Mouse (Mus musculus) spleen, adult 18-20 months (tissue): ENCODE results near the gene Cd70.
A peak's percentile ranks its signal among the peaks of the same experiment; 100 is the strongest.

Experiments
- DNase-seq, 2 experiments: peaks; one replicate each; pipeline ENCODE4 v3.0.0; 2022; ENCODE audit warnings: mixed read lengths in 2 of 2

The Cd70 gene

DNA sequence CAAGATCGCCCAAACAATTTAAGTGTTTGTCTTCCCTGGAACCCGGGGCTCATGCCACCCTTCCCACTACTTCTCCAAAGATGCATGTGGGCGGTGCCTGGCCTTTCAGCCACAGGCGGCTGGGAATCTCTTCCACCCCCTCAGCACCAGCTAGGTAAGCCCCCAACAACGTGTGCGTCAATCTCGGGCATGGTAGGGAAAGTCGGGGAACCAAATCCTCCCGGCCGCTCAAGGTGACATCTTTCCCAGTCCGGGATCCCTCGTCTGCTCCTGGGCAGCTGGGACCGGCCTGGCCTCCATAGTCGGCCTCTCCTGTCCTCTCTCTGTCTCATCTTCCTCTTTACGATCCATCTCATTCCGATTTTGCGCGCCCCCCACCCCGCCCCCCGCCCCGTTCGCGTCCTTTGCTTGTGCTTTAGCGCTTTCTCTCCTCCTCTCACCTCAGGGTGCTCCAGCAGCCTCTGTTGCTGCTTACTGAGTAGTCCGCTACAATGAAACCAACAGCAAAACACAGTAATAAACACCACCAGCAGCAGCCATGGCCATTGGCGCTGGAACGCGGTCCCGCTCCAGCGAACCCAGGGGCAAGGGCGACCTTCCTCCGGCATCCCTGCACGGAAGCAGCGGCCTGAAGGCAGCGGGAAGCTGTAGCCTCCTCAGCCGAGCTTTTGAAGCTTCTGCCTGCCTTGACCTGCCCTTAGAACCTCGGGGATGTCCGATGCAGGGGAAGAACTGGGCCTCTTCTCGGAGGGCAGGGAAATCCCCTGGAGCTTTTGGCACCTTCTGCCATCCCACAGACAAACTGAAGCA lies at the start of gene Cd70:
Gene Cd70, minus strand, starts transcription at position 784 of the 810 bp plus-strand sequence.
- DNase-seq = no peak

DNA sequence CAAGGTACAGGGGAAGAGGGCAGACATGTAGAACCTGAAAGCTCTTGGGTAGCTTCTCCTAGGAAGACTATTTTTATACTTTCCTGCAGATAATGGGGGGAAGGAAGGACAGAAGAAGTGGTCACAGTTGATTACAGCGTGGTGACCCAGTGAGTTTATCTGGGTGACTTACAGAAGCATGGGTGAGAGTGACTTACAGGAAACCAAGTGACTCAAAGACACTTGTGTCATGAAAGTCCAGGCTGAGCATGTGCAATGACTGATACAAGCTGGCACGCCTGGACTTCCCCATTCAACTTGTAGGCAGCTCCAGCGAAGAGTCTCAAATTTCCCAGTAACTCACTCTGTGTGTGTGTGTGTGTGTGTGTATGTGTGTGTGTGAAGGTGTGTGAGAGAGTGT lies 48.7 kb upstream of the Cd70 start:
- DNase-seq = no peak

DNA sequence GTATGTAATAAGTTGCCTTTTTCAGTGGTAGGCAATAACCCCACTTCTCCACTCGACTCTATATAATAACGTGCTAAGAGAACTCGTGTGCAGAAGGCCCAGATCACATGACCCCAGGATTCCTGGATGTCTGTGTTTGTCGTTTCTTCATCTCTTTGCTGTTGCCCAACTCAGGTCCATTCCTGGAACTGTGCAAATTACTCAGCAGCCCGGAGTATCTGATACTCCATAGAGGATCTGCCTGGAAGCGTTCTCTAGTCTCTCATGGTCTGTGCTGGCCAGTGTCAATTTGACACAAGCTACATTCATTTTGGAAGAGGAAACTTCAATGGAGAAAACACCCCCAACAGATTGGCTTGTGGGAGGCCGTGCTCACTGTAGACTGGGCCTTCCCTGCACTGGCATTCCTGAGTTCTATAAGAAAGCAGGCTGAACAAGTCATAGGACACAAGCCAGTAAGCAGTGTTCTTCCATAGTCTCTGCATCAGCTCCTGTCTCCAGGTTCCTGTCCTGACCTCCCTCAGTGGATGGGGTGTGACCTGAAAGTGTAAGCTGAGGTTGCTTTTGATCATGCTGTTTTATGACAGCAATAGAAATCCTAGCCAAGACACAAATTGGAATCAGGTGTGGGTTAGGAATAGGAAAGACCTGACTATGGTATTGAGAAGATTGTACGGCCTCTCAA lies 45.9 kb upstream of the Cd70 start:
- DNase-seq = no peak

DNA sequence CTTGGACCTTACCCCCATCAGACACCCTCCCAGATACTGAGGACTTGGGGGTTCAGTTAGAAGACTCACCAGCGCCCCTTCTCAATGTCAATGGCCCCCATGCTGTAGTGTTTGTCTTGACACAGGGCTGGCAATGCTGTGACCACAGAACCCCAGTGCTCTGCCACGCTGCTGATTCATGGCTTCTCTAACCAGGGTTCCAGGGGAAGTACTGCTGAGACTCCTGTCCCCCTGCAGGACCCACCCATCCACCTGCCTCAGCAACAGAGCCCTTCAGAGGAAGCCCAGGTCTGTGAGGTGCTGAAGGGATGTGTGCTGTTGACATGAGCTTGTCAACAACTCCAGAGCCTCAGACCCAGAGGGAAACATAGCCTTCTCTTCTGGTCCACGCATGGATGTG lies 45.2 kb upstream of the Cd70 start:
- no peak for DNase-seq

DNA sequence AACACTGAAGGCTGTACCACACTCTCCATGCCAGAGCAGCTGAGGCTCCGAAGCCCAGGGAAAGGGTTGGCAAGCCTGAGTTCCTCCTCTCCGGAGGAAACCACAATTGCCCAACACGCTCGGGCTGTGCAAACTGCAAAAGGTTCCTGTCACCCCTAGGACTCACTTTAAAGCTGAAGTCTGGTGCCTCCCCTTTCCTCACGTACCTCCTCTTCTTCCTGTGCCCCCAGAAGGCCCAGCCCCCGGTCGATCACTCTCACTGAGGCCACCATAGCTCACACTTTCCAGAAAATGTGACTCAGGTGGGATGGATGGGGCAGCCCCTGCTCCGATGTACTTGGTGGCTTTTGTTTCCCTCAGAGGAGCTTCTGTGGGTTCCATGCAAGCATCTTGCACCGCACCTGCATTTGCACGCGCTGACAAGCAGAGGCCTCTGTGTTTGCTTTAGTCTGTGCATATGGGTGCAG lies 44.5 kb upstream of the Cd70 start, which contains the start of gene Tnfsf14:
Gene Tnfsf14, minus strand, starts transcription at position 137 of the 467 bp plus-strand sequence.
- DNase-seq = peak; percentile 16 to 33

DNA sequence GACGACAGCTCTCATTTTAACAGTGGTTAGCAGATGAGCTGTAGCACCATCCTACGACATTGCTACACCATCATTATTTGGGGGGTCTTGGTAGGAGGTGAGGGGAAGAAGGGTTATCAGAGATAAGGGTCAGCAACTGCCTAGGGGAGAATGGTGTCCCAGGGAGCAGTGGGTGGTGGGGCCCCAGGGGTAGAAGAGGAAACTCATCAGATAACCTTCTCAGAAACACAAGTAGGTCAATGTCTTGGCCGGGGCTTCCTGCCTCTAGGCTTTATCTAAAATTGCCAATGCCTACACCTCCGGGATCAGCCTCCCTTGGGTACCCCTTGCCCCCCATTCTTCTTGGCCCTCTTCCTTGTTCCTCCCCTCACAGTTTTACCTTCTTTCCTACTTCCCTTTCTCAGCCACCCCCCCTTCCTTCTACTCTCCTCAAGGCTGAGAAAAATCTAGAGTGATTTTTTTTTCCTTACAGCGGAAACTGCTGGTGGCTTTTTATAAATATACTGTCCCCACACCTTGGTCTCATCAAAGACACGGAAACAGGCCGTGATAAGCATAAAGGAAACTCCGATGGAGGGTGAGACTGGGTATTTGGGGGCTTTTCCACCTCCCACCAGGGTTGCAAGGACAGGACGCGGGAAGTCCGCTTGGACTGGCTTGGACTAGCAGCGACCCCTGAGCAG lies 39.1 kb upstream of the Cd70 start:
- no peak for DNase-seq

DNA sequence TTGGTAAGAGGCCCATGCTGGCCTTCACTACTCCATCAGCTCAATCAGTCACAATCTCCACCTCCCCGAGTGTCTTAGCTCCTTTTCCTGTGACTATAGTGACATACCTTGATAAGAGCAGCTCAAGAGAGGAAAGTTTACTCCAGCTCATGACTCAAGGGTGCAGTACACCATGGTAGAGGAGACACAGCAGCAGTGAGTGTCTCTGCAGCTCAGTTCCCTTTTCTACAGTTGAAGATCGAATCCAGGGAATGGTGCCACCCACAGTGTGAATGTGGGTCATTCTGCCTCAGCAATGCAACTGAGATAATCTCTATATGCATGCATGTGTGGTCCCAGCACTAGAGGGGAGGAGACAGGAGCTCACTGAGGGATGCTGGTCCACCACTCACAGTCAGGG lies 36.1 kb upstream of the Cd70 start:
- no peak for DNase-seq

DNA sequence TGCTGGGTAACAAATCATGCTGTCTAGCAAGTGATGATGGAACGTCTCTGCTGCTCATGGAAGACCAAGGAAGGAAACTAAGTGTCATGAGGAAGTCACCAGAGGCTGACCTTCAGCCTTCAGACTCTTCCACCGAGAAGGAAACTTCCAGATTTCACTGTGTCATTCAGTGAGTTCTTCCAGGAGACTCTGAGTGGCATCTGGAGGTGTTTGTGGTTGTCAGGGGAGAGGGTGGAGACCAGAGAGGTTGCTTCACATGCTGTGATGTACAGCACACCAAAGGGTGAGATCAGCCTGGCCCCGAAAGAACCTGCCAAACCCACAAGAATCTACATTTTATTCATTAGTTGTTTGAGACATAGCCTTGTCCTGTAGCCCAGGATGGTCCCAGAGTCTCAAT lies 33.3 kb upstream of the Cd70 start:
- no peak for DNase-seq

DNA sequence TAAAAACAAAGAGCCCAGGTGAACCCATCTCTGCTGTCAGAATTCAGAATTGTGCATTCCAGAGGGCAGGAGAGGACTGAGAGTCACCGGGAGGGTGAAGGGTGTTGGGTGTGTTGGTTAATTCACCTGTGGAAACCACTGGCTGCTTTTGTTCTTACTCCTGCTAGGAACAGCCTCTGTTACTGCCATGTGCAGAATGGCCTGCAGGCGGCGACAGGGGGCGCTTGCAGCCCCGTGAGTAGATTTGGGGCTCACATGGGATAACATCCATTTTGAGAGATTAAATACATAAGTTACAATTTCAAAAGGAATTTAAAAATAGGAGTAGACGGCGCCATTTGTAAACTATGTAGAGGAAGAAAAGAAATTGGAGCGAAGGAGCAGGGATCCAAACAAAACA lies 30.8 kb upstream of the Cd70 start:
- peak; percentile 18 to 51 for DNase-seq

DNA sequence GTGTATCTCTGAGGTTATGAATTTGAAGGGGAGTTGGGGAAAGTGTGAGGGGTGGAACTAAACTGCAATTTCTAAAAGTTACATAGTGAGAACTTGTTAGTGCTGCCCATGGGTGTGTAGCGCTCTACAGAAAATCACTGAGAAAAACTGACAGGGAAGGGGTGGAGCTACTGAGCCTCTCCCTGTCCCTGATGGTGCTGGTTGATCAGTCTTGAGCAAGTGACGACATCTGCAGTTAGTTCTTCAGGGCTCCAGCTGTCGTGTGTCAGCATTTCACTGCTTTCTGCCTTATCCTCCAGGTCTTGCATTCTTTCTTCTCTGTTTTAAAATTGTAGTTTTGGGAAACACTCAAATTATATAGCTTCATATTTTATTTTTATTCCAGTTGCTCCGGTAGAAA lies 23.8 kb upstream of the Cd70 start:
- no peak for DNase-seq

DNA sequence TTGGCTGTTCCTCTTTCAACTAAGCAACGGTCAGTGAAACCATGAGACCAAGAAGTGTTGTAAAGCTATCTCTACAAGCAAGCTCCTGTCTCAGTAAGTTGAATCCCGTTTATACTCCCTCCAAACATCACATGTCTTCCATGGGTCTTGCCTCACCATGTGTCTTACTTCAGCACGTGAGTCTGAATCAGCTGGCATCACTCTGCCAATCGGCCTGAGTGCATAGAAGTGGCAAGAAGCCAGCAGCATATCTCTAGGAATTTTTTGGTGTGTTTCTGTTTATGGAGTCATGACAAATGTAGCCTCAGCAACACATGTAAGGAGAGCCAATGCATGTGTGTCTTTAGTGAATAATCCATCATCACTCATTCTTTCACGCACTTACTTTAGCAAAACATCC lies 22.8 kb upstream of the Cd70 start:
- DNase-seq = no peak

DNA sequence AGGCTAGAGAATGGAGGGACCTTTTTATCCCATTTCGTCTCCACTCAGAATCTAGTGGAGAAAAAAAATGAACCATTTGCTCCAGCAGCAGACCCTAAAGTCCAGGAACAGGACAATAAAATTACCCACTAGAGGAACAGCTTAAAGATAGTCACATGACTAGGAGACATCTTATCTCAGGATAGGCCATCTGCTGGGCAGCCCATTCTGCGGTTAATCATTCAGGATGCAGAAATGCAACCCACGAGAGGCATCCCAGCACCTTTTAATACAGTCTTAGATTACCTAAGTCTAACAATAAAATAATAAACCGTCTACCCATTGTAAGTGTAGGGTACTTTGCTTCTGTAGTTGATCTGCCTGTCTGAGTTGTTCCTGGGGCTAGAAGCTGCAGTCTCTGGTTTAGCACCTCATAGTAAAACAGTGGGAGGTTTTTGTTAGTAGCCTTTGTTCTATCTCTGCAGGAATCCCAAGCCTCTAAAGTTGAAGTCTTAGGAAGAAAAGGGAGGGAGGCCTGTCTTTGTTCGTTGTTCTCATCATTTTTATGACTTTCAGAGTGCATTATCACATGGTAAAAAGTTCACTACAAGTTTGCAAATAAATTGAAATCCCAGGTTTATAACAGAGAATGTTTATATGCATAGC lies 21.2 kb upstream of the Cd70 start:
- no peak for DNase-seq

DNA sequence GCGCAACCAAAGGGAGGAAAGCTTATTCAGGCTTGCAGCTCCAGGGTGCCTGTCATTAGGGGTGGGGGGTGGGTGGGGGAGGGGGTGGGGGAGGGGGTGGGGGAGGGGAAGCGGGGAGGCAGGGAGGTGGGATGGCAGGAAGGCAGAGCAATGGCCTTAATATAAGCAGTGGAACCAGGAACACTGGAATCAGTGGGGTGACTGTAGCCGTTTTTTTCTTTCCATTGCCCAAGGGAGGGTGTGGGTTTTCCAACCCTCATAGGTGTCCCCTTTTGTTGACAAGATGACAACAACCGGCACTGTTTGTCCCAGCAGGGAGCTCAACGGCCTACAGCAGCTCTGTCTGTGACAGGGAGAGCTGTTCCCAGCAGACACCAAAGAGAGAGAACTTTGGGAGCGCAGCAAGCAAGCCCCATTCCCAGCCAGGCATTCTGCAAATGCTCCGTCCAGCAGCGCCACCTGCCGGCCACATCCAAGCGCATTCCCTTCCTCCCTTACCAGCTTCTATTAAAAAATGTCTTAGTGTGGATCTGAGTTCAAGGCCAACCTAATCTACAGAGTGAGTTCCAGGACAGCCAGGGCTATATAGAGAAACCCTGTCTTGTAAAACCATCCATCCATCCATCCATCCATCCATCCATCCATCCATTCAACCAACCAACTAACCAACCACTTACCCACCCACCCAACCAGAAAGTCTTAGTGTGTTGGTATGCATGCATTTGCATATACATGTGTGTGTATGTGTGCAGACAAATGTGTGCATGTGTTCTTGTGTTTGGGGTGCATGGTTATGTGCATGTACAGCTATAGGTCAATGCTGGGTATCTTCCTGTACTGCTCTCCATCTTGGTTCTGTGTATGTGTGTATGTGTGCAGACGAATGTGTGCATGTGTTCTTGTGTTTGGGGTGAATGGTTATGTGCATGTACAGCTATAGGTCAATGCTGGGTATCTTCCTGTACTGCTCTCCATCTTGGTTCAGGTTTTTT lies 17.5 kb upstream of the Cd70 start:
- peak; percentile 62 to 89 for DNase-seq

DNA sequence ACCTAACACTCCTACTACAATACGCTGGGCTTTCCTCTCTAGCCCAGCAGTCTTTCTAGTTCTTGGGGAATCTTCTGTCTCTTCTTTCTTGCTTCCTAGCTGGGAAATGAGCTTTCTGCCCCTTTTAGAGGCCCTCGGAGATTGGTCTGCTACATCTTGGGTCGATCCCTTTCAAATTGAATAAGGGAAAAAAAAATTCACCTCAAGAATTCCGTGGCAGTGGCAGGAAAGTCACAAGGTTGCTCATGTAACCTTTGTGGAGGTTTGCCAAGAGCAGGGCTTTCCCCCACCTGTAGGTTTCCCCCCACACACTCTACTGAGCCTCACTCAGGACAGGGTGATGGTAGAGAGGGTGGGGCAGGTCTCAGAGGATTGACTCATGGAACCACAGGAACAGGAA lies 4.2 kb upstream of the Cd70 start:
- DNase-seq = no peak

DNA sequence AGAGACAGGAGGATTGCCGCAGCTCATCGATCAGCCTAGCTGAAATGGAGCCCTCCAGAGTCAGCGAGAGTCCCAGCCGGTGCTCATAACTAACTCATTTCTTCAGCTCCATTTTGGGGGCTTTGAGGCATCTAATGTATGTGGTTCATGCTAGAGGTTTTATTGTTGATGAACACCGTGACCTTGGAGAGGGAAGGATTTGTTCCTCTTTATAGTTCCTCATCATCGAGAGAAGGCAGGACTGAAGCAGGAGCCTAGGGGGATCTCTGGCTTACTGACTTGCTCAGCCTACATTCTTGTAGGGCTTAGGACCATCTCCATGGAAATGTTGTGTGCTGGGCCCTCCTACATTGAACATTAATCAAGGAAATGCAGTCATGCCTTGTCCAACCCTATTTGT lies 3.4 kb upstream of the Cd70 start:
- DNase-seq = no peak

DNA sequence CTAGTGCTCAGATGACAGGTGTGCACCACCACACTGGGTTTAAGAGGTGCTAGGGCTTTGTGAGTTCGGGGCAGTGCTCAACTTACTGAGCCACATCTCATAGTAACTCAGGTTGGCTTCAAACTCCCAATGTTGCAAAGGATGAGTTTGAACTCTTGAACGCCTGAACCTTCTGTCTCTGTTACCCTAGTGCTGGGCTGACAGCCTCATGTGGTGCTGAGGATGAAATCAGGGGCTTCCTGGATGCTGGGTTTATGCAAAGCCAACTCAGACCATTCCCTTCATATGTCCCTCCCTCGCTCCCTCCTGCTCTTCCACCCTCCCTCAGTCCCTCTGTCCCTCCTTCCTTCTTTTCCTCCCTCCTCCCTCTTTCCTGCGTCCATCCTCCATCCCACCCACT lies 1.2 kb downstream of the Cd70 start:
- DNase-seq = no peak

DNA sequence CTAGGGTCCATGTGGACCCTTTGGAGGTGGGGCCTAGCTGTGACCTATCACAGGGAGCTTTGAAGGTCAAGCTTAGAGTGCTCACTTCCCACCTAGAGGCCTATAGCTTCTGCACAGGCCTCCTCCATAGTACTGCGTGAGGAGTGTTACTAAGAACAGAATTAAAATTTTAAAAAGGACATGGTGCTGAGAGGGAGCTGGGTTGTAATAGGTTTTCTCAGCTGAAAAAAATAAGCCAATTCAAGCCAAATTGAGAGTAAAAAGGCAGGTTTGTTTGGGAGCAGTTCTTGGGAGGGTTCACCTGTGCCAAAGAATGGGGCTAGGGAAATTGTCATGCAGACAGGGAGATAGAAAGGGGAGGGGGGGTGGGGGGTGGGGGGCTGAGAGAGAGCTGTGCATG lies 4.5 kb downstream of the Cd70 start:
- no peak for DNase-seq

DNA sequence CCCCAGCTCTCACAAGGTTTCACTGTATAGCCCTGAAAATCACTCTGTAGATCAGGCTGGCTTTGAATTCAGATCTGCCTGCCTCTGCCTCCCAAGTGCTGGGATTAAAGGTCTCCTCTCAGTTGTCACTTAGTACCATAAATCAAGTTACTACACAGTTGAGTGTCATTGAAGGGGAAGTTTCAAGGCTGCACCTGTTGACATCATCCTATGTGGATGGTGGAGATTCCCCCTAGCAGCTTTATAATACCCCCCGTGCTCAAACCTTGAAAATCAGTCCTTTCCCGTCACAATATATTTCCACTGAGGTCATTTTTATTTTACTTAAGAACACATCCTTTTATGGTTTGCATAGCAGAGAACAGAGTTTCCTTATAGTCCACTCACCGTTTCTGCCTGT lies 5.9 kb downstream of the Cd70 start:
- no peak for DNase-seq

DNA sequence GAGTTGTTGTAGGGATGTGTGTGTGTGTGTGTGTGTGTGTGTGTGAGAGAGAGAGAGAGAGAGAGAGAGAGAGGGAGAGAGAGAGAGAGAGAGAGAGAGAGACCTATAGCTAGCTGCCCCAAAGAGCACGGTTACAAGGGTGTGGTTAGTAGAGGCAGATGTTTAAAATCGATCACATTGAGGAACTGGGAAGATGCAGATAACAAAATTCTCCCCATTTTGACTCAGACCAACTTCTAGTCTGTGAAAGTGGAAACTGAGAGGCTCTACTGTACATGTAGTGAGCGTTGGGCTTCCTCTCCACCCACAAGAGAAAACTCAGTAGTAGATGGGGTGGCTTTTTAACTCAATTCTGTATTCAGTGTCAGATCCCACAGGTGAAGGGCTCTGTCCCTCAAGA lies 9.9 kb downstream of the Cd70 start:
- DNase-seq = no peak

DNA sequence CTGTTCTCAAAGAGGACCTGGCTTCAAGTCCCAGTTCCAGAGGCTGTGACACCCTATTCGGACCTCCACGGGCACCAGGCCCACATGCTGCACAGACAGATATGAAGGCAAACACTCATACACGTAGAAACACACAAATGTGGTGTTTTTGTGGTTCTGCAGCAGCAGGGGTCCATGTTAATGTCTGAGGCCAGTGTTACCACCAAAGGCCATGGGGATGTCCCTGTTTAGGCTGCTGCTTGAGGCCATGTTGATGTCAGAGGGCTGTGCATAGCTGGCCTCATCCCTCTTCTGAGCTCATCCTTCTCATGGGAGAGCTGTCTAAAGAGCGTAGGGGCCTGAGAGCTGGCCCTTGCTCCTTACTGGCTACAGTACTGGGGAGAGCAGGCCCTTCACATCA lies 10.9 kb downstream of the Cd70 start:
- no peak for DNase-seq

DNA sequence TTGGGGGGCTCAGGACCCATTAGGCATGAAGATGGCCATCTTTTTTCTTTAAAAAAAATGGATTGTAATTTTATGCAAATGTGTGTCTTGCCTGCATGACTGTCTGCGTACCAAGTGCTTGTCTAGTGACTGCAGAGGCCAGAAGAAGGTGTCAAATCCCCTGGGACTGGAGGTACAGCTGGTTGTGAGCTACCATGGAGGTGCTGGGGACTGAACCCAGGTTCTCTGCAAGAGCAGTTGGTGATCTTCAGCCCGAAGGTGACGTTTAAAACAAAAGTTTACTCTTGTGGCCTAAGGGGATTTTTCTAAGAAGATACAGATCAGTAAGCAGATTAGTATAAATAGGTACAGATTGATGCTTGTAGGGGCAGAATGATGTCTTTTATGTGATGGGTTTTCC lies 13.9 kb downstream of the Cd70 start:
- DNase-seq = no peak

DNA sequence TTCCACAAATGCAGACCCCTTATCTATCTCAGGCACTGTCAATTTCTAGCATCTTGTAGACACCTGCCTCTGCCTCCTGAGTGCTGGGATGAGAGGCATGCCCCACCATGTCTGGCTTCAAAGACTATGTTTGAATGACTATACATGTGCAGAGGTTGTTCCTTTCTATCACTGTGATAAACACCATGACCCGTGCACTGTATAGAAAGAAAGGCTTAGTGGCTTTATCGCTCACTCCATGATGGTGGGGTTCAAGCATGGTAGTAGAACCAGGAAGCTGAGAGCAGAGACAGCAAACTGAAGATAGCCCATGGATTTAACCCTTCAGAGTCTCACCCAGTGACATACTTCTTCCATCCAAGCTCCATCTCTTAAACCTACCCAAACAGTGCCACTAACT lies 14.9 kb downstream of the Cd70 start:
- DNase-seq = no peak
